Mouse (Mus musculus) forebrain, embryonic 15.5 days (tissue): ENCODE results near the gene Eepd1. TPM values are rescaled to one million over a fixed set of nuclear protein-coding genes. Genes with fewer than 3 reads are reported as not detected.

Experiments used
- ATAC-seq: fragments of 200-750 bp; cut with Nextera tagmentation; replicated peaks from 2 replicates; pipeline ENCODE4 v1.8.0; 2017; ENCODE audit warnings: mild to moderate bottlenecking, moderate TSS enrichment, moderate library complexity
- H3K27ac ChIP-seq: fragments of 300-500 bp; sonication (generic); replicated peaks from 2 replicates; pipeline ENCODE4 v1.5.1; 2015; ENCODE audit warnings: mild to moderate bottlenecking, inconsistent platforms
- H3K27me3 ChIP-seq: fragments of 300-500 bp; sonication (generic); 2 replicates; pipeline ENCODE4 v1.6.1; 2015; ENCODE audit warnings: inconsistent platforms
- H3K36me3 ChIP-seq: fragments of 300-500 bp; sonication (generic); 2 replicates; pipeline ENCODE4 v1.6.1; 2015; ENCODE audit warnings: mild to moderate bottlenecking, inconsistent platforms
- H3K4me1 ChIP-seq: fragments of 300-500 bp; sonication (generic); 2 replicates; pipeline ENCODE4 v1.6.1; 2015; ENCODE audit warnings: inconsistent platforms
- H3K4me2 ChIP-seq: fragments of 300-500 bp; sonication (generic); replicated peaks from 2 replicates; pipeline ENCODE4 v1.6.1; 2015; ENCODE audit warnings: mild to moderate bottlenecking, inconsistent platforms
- H3K4me3 ChIP-seq: fragments of 300-500 bp; sonication (generic); 2 replicates; pipeline ENCODE4 v1.5.1; 2015; ENCODE audit warnings: mild to moderate bottlenecking, inconsistent platforms
- H3K9ac ChIP-seq: fragments of 300-500 bp; sonication (generic); replicated peaks from 2 replicates; pipeline ENCODE4 v1.6.1; 2015; ENCODE audit warnings: mild to moderate bottlenecking, inconsistent platforms
- H3K9me3 ChIP-seq: fragments of 300-500 bp; sonication (generic); 2 replicates; pipeline ENCODE4 v1.6.1; 2016; ENCODE audit warnings: inconsistent platforms
- WGBS: fragments of 180-500 bp; shearing (Covaris S2); methylation state at CpG from one replicate; pipeline ENCODE4 v1.1.7; 2015; ENCODE audit warnings: mixed read lengths; 5-methylcytosine and 5-hydroxymethylcytosine counted together
- polyA plus RNA-seq: library from polyadenylated mRNA; unstranded; fragments of >200 nt; fragmentation: Nextera tagmentation; extraction: Ambion mirVana; gene quantifications from 2 replicates; pipeline ENCODE4 v1.2.1, GENCODE M21; 2015

The Eepd1 gene
- polyA plus RNA-seq, 1 experiment from 2014 or later = 14.2 TPM

DNA sequence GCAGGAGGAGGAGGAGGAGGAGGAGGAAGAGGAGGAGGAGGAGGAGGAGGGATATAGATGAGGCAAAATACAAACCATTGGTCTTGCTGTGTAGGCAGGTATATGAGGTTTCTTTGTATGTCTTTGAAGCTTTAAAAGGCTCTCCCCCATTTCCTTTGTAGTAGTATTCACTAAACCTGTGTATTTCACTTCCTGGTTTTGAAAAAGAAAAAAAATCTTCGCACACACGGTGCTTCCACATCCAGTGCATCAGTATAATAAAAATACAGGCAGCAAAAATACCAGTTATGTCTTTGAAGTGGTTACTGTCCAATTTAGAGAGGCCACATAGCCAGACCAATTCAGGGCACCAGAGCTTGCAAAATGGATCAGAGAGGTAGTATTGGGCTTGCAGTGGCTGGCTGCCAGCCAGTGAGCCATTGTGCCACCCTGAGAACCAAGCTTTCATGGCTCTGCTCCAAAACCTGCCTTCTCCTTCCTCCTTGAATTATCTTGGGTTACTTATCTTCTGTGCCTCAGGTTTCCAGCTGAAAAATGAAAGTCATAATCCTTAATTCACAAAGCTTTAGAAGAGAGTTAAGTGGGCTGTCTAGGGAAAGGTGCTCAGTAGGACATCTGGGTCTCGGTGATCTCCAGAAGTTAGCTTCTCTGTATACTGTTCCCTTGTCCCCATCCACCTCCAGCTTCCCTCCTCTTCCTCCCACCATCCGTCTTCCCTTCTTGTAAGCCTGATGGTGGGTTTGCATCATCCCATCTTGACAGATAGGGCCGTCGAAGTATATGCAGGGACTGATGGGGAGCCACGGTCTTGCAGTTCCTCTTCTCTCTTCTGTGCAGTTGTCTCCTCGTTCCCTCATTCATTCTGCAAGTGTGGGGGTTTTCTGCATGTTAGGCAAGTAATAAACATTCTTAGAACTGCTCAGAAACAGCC lies 68.0 kb downstream of the Eepd1 start:
- WGBS = 76% methylated on average over 8 of the region's 8 CpGs

GRCm38 (mm10) chr9:25550196-25550595 lies 68.8 kb downstream of the Eepd1 start:
- H3K9me3 ChIP-seq = no peaks in the 10 kb centered on the region
- no peak overlapping the region for H3K9ac ChIP-seq
- no peak overlapping the region for H3K4me2 ChIP-seq
- no peaks in the 10 kb centered on the region for H3K36me3 ChIP-seq
- H3K27ac ChIP-seq = no peak overlapping the region
- H3K4me3 ChIP-seq = no peak overlapping the region
- 85% methylated on average over 7 of the region's 7 CpGs for WGBS
- H3K27me3 ChIP-seq = no peaks in the 10 kb centered on the region
- 0 out of 2 replicates have a peak, but pooled peaks cover 3% of the 10 kb centered on the region for H3K4me1 ChIP-seq
- ATAC-seq = no peak

More for the DNA sequence above, 68.0 kb downstream of the Eepd1 start:
- Histone ChIP-seq H3K9ac (no peak overlapping the region), H3K9me3 (no peaks in the 10 kb centered on the region), H3K4me2 (no peak overlapping the region), H3K4me3 (no peak overlapping the region), H3K27ac (no peak overlapping the region), H3K4me1 (0 out of 2 replicates have a peak, but pooled peaks cover 3% of the 10 kb centered on the region), H3K27me3 (no peaks in the 10 kb centered on the region), H3K36me3 (no peaks in the 10 kb centered on the region)
- no peak for ATAC-seq

GRCm38 (mm10) chr9:25552532-25552931 lies 71.2 kb downstream of the Eepd1 start:
- H3K9me3 ChIP-seq = no peaks in the 10 kb centered on the region
- H3K27me3 ChIP-seq = no peaks in the 10 kb centered on the region
- no peak overlapping the region for H3K27ac ChIP-seq
- H3K9ac ChIP-seq = no peak overlapping the region
- no peak overlapping the region for H3K4me2 ChIP-seq
- 85% methylated on average over 2 of the region's 2 CpGs for WGBS
- 0 out of 2 replicates have a peak, but pooled peaks cover 3% of the 10 kb centered on the region for H3K4me1 ChIP-seq
- H3K4me3 ChIP-seq = no peak overlapping the region
- no peak for ATAC-seq
- no peaks in the 10 kb centered on the region for H3K36me3 ChIP-seq

DNA sequence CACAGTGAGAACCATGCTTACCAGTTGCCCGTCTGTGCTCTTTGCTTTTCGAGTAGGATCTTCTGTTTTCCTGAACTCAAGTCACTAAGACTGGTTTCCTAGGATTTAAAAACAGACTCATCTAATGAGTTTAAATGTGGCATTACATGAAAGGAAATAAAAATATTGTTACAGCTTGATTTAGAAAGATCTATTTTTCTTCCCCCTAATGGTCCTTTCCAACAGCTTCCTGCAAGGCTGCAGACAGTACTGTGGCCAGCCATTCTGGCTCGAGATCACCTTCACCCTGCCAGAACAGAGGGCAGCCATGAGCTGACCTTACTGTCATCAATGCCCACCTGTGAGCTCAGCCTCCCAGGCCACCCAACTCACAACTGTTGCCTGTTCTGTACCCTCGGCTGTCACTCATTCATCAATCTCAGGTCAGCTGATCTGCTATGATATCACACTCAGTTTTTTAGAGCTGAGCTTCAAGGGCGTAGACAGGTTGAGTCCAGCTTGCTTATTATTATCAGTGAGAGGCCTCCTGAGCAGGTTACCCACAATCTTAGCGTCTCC lies 73.0 kb downstream of the Eepd1 start:
- Histone ChIP-seq H3K27ac (no peak overlapping the region), H3K4me2 (no peak overlapping the region), H3K27me3 (no peaks in the 10 kb centered on the region), H3K4me3 (no peak overlapping the region), H3K9me3 (no peaks in the 10 kb centered on the region), H3K4me1 (0 out of 2 replicates have a peak, but pooled peaks cover 1% of the 10 kb centered on the region), H3K36me3 (no peaks in the 10 kb centered on the region), H3K9ac (no peak overlapping the region)
- WGBS = 89% methylated on average over 6 of the region's 6 CpGs
- ATAC-seq = no peak

DNA sequence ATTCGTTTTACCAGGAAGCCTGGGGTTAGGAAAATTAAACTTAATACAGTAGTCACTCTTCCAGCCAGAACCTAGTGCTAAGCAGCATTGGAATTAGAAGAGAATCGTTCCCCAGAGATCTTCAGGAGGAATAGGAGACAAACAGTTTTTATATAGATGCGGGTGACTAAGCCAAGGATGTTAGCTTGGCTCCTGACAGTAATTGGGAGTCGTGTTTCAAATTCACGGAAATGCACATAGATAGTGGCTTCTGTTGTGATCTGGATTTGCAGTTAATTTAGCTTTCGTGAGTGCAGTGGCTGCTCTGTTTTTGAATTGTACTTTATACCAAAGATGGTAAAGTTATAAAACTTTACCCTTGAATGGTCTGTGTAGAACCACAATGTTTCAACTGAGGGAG lies 73.9 kb downstream of the Eepd1 start:
- Histone ChIP-seq H3K9ac (no peak overlapping the region), H3K27me3 (no peaks in the 10 kb centered on the region), H3K4me3 (no peak overlapping the region), H3K9me3 (no peaks in the 10 kb centered on the region), H3K4me2 (no peak overlapping the region), H3K4me1 (no peaks in the 10 kb centered on the region), H3K36me3 (no peaks in the 10 kb centered on the region), H3K27ac (no peak overlapping the region)
- no peak for ATAC-seq
- 78% methylated on average over 6 of the region's 6 CpGs for WGBS

- H3K4me3 ChIP-seq = no peak overlapping the region
- no peak overlapping the region for H3K4me2 ChIP-seq
- H3K9me3 ChIP-seq = no peaks in the 10 kb centered on the region
- no peak overlapping the region for H3K27ac ChIP-seq
- no peaks in the 10 kb centered on the region for H3K4me1 ChIP-seq
- H3K27me3 ChIP-seq = no peaks in the 10 kb centered on the region
- no peaks in the 10 kb centered on the region for H3K36me3 ChIP-seq
- WGBS = 82% methylated on average over 3 of the region's 3 CpGs
- no peak for ATAC-seq
- H3K9ac ChIP-seq = no peak overlapping the region
Measured at GRCm38 (mm10) chr9:25556008-25556407, 74.7 kb downstream of the Eepd1 start.

- Histone ChIP-seq H3K27me3 (no peaks in the 10 kb centered on the region), H3K9me3 (no peaks in the 10 kb centered on the region), H3K4me2 (no peak overlapping the region), H3K36me3 (no peaks in the 10 kb centered on the region), H3K9ac (no peak overlapping the region), H3K4me3 (no peak overlapping the region), H3K27ac (no peak overlapping the region), H3K4me1 (no peaks in the 10 kb centered on the region)
- no peak for ATAC-seq
- 90% methylated on average over 2 of the region's 2 CpGs for WGBS
Measured at GRCm38 (mm10) chr9:25557378-25557777, 76.0 kb downstream of the Eepd1 start.

- Histone ChIP-seq H3K9me3 (no peaks in the 10 kb centered on the region), H3K9ac (no peak overlapping the region), H3K4me2 (no peak overlapping the region), H3K36me3 (no peaks in the 10 kb centered on the region), H3K4me1 (no peaks in the 10 kb centered on the region), H3K4me3 (no peak overlapping the region), H3K27me3 (no peaks in the 10 kb centered on the region), H3K27ac (no peak overlapping the region)
- 60% methylated on average over 3 of the region's 3 CpGs for WGBS
- ATAC-seq = no peak
Measured at GRCm38 (mm10) chr9:25558834-25559233, 77.5 kb downstream of the Eepd1 start.

DNA sequence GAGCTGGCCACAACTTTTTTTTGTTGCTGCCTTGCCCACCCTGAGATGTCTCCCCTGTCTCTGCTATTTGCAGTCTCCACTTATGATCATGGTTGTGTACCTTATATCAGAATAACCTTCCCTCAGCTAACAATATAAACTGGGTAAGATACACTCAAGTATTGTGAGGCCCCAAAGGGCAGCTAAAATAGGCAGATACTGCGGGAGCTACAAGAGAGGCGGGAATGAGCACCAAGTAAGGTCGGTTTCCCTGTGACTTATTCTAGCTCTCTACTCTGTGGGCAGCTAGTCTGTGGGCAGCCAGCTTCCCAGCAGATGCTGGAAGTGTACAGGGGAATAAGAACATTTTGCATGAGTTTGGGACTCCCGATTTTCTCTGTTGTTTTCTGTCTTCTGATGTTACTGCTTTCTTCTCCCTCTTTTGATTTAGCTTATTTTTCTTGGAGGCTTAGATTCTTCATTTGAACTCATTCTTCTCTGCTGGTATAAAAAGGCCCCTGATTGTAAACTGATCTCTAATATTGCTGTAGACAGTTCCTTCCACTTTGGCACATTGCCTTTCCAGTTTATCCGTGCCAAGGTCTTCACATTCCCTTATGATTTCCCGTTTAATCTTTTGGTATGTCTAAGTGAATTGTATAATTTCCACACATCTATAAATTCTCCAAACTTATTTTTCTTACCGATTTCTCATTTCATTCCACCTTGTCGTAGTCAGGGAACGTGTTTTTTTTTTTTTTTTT lies 78.8 kb downstream of the Eepd1 start:
- WGBS = 86% methylated on average over 9 of the region's 9 CpGs
- no peaks in the 10 kb centered on the region for H3K9me3 ChIP-seq
- H3K27ac ChIP-seq = no peak overlapping the region
- ATAC-seq = no peak
- H3K36me3 ChIP-seq = no peaks in the 10 kb centered on the region
- H3K4me2 ChIP-seq = no peak overlapping the region
- H3K4me1 ChIP-seq = no peaks in the 10 kb centered on the region
- no peaks in the 10 kb centered on the region for H3K27me3 ChIP-seq
- H3K4me3 ChIP-seq = no peak overlapping the region
- H3K9ac ChIP-seq = no peak overlapping the region

DNA sequence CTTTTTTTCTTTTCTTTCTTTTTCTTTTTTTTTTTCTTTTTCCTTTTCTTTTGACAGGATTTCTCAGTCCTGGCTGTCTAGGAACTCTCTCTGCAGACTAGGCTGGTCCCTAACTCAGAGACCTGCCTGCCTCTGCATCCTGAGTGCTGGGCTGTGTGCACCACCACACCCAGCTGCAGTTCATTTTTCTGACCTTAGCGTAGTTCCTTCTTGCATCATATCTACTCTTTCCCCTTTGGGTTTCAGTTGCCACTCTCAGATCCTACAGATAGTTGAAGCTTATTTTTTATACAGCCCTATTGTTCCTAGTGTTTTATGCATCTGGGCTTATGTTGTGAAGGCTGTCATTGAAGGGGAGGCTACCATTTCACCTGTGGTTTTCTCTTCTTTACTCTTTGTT lies 79.8 kb downstream of the Eepd1 start:
- Histone ChIP-seq H3K4me3 (no peak overlapping the region), H3K36me3 (no peaks in the 10 kb centered on the region), H3K9ac (no peak overlapping the region), H3K4me2 (no peak overlapping the region), H3K4me1 (no peaks in the 10 kb centered on the region), H3K27me3 (no peaks in the 10 kb centered on the region), H3K9me3 (no peaks in the 10 kb centered on the region), H3K27ac (no peak overlapping the region)
- ATAC-seq = no peak
- WGBS = 100% methylated on average over 1 of the region's 1 CpGs

- Histone ChIP-seq H3K27me3 (no peaks in the 10 kb centered on the region), H3K27ac (no peak overlapping the region), H3K9ac (no peak overlapping the region), H3K36me3 (no peaks in the 10 kb centered on the region), H3K4me1 (no peaks in the 10 kb centered on the region), H3K4me2 (no peak overlapping the region), H3K4me3 (no peak overlapping the region), H3K9me3 (no peaks in the 10 kb centered on the region)
- no peak for ATAC-seq
- 70% methylated on average over 4 of the region's 4 CpGs for WGBS
Measured at GRCm38 (mm10) chr9:25563806-25564205, 82.5 kb downstream of the Eepd1 start.

DNA sequence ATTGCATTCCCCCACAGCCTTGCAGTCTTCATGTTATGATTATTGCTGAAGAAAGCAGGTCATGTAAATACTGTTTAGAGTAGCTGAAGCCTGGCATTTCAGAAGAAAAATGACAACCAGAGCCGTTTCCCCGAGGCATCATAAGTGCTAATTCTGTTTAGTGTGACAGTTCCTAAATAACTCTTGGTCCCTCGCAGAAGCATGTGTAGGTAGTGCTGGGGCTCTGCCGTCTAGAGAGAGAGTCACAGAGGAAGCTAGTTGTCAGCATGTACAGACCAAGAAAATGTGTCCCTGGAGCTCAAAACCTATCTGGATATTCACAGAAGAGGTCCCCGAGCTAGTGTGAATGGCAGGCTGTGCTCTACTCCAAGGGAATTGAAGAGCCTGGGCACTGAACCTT lies 85.7 kb downstream of the Eepd1 start:
- no peak overlapping the region for H3K4me2 ChIP-seq
- peaks cover 12% of the 10 kb centered on the region for H3K4me1 ChIP-seq
- WGBS = 70% methylated on average over 5 of the region's 5 CpGs
- ATAC-seq = no peak
- no peaks in the 10 kb centered on the region for H3K27me3 ChIP-seq
- no peaks in the 10 kb centered on the region for H3K9me3 ChIP-seq
- H3K4me3 ChIP-seq = no peak overlapping the region
- H3K36me3 ChIP-seq = no peaks in the 10 kb centered on the region
- H3K9ac ChIP-seq = no peak overlapping the region
- H3K27ac ChIP-seq = no peak overlapping the region
